Mouse (Mus musculus): Measurements from ENCODE around the gene Rasgrp1.

DNA sequence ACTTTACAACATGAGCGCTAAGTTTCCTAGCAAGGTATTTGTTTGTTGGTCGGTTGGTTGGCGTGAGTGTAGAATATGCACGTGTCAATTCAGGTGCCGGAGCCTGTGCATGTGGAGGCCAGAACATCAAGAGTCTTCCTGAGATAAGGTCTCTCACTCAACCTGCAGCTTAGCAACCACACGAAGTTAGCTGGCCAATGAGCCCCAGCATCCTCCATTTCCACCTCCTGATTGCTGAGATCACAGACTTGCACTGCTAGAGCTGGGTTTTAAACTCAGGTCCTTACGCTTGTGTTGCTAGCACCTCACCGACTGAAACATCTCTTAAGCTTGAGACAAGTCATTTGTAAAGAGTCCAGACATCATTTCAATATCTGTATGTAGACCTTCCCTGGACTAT is 20.4 kb downstream of the Rasgrp1 start:
- TF ChIP-seq MAX (IDR thresholded peaks at IDR 0.05; ENCODE audit: low read depth): no peak
- no peak for TF ChIP-seq POLR2A (IDR thresholded peaks at IDR 0.05; ENCODE audit: insufficient read length, low read depth)
- TF ChIP-seq TCF12 (IDR thresholded peaks at IDR 0.05; ENCODE audit: insufficient read depth, poor library complexity, severe bottlenecking): no peak
- no peak for TF ChIP-seq USF1 (IDR thresholded peaks at IDR 0.05; ENCODE audit: low read depth)
- TF ChIP-seq MYOD1 (IDR thresholded peaks at IDR 0.05; ENCODE audit: control insufficient read depth in 1 of 3, insufficient read length in 2 of 3, low read depth in 2 of 3): no peak
- no peak for TF ChIP-seq POLR2AphosphoS2 (IDR thresholded peaks at IDR 0.05; ENCODE audit: insufficient read length, low read depth)
- TF ChIP-seq E2F4 (IDR thresholded peaks at IDR 0.05; ENCODE audit: insufficient read depth): no peak
- no peak for TF ChIP-seq REST (IDR thresholded peaks at IDR 0.05; ENCODE audit: insufficient read depth, insufficient read length)

Measured in myocyte (in vitro differentiated cells).